Mouse (Mus musculus) activated CD4-positive, CD25-positive, alpha-beta regulatory T cell, adult 4 months (primary cell): ENCODE results near the gene Gm20489. TPM values are rescaled to one million over a fixed set of nuclear protein-coding genes. Genes with fewer than 3 reads are reported as not detected.

Experiments used
- ATAC-seq: one replicate; pipeline ENCODE4 v1.8.0; 2017
- polyA plus RNA-seq, 2 experiments: library from polyadenylated mRNA; unstranded; fragments of 100-300 nt; shearing (Covaris generic); gene quantifications; one replicate each; pipeline ENCODE4 v1.2.1; 2017

Gm20489 gene
- polyA plus RNA-seq, 2 experiments from 2014 or later, result not detected

DNA sequence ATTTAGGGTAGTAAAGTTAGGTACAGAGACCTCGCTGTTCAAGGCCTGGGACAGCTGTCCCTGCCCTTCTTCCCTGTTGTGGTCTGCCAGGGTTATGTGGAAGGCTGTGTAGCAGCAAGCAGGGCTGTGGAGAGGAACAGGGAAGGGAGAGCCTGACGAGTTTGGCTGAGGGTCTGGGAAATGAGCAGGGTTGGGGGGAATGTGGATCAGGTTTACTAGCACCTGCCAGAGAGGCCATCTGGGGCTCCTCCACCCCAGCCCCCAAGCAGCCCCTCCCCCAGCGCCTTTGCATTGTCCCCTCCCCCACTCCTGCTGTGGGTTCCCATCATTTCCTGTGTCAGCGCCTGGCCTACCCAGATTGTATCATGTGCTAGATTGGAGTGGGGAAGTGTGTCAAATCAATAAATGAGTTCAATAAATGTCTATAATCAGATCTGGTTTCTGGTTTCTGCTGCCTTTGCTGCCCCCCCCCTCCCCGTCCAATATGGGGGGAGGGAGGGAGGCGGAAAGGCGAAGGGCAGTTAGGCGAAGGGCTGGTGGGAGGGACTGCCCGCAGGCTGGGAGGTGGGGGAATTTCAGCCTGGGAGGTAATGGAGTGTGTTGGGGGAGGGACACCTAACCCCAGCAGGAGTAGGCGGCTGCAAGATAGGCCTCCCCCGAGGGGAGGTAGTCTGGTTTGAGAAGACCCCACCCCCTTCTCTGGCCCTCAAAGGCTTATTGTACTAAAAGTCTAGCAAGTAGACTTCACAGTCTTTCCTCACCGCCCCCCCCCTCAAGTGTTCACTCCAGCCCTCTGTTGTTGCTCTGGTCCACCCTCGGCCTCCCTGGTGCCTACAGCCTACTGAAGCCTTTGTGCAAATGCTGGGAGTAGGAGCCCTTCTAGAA, 8.1 kb downstream of the Gm20489 start:
- ATAC-seq, result no peak

DNA sequence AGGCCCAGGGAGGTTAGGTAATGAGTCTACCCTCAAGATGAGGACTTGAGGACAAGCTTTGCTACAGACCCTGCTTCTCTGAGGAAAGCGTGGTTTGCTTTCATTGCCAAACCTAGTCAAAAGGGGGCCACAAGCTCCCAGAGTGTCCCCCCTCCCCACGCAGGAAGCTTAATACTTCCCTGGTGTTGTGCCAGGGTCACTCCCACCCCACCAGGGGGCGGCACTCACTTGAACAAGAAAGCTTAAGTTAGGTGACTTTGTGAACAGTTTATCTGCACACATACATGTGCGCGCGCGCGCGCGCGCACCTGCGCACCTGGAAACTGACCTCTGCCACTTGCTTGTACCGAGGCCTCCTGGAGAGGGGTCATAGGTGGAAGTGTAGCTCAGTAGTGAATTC, 12.2 kb downstream of the Gm20489 start:
- ATAC-seq, result no peak

DNA sequence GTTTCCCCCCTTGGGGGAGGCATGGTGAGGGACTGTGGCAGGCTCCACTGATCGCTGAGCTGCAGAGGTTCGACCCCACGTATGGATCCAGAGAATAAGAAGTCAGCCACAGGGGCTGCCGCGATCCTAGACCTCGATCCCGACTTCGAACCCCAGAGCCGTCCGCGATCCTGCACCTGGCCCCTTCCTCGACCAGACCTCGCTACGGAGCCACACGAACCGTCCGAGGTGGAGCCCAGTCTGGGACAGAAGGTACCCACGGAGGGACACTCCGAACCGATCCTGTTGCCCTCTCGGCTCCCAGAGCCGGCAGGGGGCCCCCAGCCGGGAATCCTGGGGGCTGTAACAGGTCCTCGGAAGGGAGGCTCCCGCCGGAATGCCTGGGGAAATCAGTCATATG, 14.1 kb downstream of the Gm20489 start:
- peak; percentile 10 for ATAC-seq

DNA sequence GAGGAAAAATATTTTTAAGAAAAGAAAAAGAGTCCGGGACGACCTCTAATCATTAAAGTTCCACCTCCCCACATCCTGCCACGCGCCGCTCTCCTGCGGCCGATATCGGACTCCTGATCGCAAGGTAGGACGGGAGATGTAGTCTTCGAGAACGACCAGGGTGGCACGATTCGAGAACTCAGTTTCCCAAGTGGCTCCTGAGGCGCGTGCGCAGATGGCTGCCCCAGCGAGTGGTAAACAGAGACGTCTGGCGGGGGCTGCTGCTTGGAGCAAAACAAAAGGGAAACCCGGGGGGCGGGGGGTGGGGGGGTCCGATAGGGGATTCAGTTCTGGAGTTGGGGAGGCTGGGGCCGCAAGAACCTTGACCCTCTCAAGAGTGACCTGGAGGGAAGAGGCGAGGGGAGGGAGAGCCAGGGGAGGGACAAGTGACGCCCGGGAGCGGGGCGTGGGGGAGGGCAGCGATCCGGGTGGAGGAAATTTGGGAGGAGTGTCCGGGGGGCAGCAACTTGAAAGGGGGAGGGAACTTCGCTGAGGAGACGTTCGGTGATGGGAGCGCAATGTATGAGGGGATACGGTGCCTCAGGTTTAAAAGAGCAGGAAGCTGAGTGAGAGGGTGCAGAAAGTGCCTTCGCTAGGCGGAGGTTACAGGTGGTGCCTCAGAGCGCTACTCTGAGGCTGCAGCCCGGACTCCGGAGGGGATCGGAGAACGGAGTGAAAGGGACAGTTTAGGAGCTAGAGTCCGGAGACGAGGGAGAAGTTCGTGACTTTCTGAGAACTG, 14.7 kb downstream of the Gm20489 start, which contains the start of gene Foxo4:
TSS of gene Foxo4 (plus strand) at position 577 of the 778 bp plus-strand sequence.
- peak; percentile 81 for ATAC-seq

DNA sequence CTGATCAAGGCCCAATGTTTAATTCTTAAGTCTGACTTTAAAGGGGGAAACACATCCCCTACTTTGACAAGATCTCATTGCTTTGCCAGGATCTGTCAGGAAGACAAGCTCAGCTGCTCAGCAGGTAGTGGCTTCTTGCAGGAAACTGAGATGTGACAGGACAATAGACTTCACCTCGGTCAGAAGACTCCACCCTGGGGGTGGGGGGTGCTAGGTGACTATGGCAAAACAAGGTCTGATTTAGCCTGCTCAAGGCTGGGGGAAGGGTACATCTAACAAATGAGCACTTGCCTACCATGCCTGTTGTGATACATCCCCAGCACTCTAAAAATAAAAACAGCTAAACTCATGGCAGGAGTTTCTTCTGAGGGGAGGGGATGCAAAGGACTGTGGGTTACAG, 23.8 kb downstream of the Gm20489 start:
- ATAC-seq, result no peak

DNA sequence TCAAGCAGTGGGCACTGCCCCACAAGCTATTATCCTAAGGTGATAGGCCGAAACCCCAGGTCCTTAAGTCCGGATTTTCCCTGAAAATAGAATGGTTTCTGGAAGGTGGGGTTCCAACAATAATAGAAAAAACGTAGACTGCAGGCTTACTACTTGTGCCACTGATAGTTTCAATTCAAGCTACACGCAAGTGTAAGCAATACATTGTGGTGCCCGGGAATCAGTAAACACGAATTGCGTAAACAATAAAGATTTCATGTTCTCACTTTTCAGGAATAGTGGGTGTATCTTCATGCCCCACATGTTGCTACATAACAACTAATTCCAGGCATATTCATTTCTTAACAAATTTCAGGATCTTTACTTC, 46.0 kb downstream of the Gm20489 start:
- no peak for ATAC-seq

DNA sequence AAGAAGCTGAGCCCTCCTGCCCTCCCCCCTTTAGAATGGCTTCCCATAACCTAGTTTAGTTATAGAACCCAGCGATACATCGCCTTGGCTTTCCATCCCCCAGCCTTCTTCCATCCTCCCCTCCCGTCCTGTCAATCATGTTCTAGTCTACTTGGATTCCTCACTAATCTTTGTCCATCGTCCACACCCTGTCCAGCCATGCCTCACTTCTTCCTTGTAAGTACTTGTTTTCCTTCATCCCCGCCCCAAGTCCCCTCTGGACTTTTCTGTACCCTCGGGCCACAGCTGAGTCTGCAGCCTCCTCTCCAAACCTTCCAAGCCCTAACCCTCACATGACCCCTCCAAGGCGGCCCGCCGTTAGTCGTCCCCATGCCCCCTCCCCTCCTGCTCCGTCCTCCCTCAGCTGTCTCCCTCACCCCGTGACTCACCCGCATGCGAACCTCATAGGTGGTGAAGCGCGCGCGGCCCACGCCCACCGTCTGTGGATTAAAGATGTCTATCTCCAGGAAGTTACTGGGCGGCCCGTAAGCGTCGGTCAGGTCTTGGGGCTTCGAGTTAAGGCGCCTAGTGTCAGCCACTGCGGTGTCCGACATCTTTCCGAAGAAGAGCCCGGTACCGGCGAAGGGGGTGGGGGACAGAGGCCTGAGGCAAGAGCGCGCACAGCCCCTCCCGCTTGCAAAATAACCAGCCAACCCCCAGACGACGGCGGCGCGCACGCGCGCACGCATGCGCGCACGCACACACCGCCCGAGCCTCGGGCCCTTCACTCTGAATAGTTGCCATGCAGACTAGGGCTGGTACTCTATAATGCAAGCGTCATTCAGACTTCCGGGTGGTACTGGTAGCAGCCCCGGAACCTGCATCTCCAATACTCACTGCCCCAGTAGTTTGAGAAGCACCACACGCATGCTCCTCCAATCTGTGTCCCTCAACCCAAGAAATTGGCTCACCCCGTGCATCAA, 46.7 kb downstream of the Gm20489 start, which contains the start of gene Snx12:
TSS of gene Snx12 (minus strand) at position 730 of the 962 bp plus-strand sequence.
- ATAC-seq, result peak; percentile 91

Other genes with a start within 250 kb of the Gm20489 start
- under 1 TPM in 1 of 2 experiments, not detected in 1; 0.15 TPM for gene Tex11, start 209.4 kb downstream of the Gm20489 start, polyA plus RNA-seq
- gene Slc7a3, start 183.0 kb downstream of the Gm20489 start, polyA plus RNA-seq, result not detected
- gene Snx12, start 46.5 kb downstream of the Gm20489 start, polyA plus RNA-seq, result 10 to 100 TPM; 53.4 to 57.9 TPM
- 1 to 10 TPM; 3.5 to 4.3 TPM for gene Foxo4, start 14.5 kb downstream of the Gm20489 start, polyA plus RNA-seq
- gene Gm614, start 5.0 kb downstream of the Gm20489 start, polyA plus RNA-seq, result 1 to 10 TPM; 2.8 to 3.5 TPM
- 1,000 to 10,000 TPM; 1,410 to 1,592 TPM for gene Il2rg, start 768 bp downstream of the Gm20489 start, polyA plus RNA-seq
- 10 to 100 TPM; 61.4 to 95.8 TPM for gene Med12, start 5.0 kb upstream of the Gm20489 start, polyA plus RNA-seq
- gene Nlgn3, start 30.1 kb upstream of the Gm20489 start, polyA plus RNA-seq, result under 1 TPM in 1 of 2 experiments, not detected in 1; 0.33 TPM
- gene Gjb1, start 107.4 kb upstream of the Gm20489 start, polyA plus RNA-seq, result not detected
- gene Zmym3, start 151.8 kb upstream of the Gm20489 start, polyA plus RNA-seq, result 10 to 100 TPM in 1 of 2 experiments, 1 to 10 TPM in 1; 9.2 to 15.3 TPM
- 100 to 1,000 TPM; 322 to 342 TPM for gene Nono, start 160.3 kb upstream of the Gm20489 start, polyA plus RNA-seq
- gene Itgb1bp2, start 180.1 kb upstream of the Gm20489 start, polyA plus RNA-seq, result 1 to 10 TPM in 1 of 2 experiments, under 1 TPM in 1; 0.61 to 1.0 TPM